Mouse (Mus musculus): ENCODE measurements around the gene Chst5.
A peak's percentile ranks its signal among the peaks of the same experiment; 100 is the strongest.

Chst5 gene

GRCm38 (mm10) chr8:111929648-111930344 is 19.5 kb upstream of the Chst5 start:
- no peak for DNase-seq (ENCODE audit: low read depth, low spot score)

DNA sequence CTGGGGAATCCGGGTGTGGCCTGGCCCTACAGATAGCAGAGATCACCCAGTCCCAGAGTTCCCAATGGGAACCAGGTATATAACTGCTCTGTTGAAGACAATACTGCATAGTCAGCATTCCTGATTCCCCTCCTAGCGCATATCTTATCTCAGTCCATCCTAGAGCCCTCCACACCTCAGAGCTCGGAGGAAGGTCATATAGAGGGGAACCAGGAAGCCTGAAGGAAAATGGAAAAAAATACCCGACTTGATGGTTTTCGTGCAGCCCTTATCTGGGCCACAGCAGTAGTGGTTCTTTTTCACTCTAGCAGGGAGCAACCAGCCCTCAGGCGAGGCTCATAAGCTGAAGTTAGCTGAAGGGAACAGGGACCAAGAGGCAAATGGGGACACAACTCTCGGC is 14.7 kb upstream of the Chst5 start:
- DNase-seq (ENCODE audit: low read depth, low spot score), result no peak

GRCm38 (mm10) chr8:111923383-111923804 is 13.1 kb upstream of the Chst5 start:
- no peak for DNase-seq (ENCODE audit: low read depth, low spot score)

DNA sequence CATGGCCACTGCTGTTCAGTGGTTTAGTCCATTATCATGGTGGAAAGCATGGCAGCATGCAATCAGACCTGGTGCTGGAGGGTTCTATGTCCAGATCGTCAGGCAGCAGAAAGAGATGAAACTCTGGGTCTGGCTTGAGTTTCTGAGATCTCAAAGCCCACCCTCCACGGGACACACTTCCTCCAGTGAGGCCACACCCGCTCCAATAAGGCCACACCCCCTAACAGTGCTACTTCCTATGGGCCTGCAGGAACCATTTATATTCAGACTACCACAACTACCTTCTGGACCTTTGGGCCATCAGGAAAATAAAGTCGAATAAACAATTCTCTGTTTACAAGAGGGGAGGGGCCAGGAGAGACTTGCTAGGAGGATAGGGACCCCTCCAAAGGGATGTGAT is 10.7 kb upstream of the Chst5 start:
- DNase-seq (ENCODE audit: low read depth, low spot score), result no peak

DNA sequence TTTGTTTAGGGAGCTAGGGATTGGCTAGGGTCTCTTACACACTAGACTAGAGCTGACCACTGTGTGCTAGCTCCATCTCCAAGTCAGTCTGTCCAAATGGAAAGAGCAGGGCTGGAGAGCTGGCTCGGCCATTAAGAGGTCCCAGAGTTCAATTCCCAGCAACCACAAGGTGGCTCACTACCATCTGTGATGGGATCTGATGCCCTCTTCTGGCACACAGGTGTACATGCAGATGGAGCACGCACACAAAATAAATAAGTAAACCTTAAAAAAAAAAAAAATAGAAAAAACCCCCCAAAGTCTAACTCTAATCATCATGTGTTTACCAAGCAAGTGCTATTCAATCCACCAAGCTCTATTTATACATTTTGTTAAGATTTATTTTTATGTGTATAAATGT is 9.4 kb upstream of the Chst5 start:
- no peak for DNase-seq (ENCODE audit: low read depth, low spot score)

DNA sequence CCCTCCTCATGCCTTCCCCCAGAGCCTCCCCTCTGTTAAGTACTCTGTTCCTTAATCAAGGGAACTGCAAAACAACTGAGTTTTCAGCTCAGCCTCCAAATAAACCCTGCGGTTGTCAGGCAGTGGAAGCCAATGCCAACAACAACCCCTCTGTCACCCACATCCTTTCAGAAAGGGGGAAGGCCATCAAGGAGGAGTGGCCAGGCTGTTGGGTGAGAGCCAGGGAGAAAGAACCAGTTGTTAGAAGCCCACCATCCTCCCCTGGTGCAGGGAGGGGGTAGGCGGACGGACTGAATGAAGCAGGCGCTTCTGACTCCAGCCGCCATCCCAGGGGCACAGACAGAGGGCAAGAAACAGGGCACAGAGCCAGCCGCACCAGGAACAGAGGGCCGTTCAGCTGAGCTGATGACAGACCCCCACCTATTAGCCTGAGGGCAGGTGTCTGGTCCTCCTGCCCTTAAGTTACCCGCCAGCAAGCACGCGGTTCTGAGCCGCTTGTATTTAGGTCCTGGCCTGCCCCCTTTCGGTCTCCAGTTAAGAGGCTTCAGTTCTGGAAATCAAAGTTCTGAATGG is 2.7 kb upstream of the Chst5 start:
- DNase-seq (ENCODE audit: low read depth, low spot score), result no peak

- no peak for DNase-seq (ENCODE audit: low read depth, low spot score)
Measured at GRCm38 (mm10) chr8:111911572-111911971, 1.3 kb upstream of the Chst5 start.

GRCm38 (mm10) chr8:111905500-111906121 is 4.6 kb downstream of the Chst5 start:
- no peak for DNase-seq (ENCODE audit: low read depth, low spot score)

- DNase-seq (ENCODE audit: low read depth, low spot score), result no peak
Measured at GRCm38 (mm10) chr8:111902080-111902479, 8.2 kb downstream of the Chst5 start.

- no peak for DNase-seq (ENCODE audit: low read depth, low spot score)
Measured at GRCm38 (mm10) chr8:111898586-111898985, 11.7 kb downstream of the Chst5 start.

GRCm38 (mm10) chr8:111894955-111895354 is 15.3 kb downstream of the Chst5 start:
- DNase-seq (ENCODE audit: low read depth, low spot score), result no peak

DNA sequence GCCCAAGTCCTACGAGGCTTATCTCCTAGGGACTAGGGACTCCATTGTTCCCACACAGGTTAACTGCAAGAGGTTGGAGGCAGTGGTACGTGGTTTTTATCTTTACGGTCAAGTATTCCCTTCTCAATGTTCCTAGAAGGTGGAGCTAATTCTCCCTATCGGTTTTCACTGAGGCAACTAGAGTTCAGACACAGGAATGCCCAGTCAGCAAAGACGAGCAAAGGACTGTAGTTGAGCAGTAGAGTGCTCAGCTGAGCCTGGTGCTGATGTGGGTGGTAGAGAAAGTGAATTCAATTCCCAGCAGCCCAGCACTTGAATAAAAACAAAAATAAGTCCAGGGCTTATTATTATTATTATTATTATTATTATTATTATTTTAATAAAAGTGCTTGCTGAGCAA is 17.6 kb downstream of the Chst5 start:
- no peak for DNase-seq (ENCODE audit: low read depth, low spot score)

- DNase-seq (ENCODE audit: low read depth, low spot score), result no peak
Measured at GRCm38 (mm10) chr8:111891983-111892382, 18.3 kb downstream of the Chst5 start.

DNA sequence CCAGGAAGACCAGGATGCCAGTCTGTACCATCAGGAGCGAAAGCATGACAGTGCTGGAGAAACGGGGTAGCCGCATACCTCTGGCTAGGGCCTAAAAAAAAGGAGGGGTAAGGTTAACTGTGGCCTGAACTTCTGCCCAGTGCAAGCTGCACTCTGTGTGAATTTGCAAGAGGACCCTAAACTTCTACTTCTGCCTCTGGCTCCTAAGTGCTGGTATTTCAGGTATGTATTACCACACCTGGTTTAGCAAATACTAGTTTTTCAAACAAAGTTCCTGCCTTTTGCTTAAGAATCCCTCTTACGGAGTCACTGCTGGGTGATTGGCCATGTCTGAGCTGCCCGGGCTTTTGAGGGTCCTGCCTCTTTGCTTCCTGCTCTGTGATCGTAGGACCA is 19.3 kb downstream of the Chst5 start:
- no peak for DNase-seq (ENCODE audit: low read depth, low spot score)

GRCm38 (mm10) chr8:111889931-111890910 is 20.0 kb downstream of the Chst5 start:
- no peak for DNase-seq (ENCODE audit: low read depth, low spot score)

DNA sequence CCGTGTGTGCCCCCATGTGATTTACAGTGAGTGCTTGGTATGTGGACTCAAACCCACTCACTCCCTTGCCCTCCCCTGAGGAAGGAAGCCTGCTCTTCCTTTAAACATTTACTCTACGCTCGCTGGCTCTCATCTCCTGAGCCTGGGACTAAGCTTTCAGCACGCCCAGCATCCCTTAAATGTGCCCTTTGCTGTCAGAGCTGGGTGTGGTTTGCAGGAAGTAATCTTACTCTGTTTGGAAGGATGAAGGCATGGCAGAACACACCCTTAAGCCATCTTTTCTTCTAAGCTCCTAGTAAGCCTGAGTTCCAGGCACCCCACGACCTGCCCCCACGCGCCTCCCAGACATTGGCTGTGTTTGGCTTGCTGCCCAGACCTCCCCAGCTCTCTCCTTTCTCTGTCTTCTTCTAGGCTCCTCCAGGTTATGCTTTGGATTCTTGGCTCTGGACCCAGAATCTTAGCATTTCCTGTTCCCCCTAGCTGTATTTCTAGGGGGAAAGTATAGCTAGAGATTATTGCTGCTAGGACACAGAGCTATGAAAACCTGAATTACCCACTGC is 22.1 kb downstream of the Chst5 start:
- no peak for DNase-seq (ENCODE audit: low read depth, low spot score)

DNA sequence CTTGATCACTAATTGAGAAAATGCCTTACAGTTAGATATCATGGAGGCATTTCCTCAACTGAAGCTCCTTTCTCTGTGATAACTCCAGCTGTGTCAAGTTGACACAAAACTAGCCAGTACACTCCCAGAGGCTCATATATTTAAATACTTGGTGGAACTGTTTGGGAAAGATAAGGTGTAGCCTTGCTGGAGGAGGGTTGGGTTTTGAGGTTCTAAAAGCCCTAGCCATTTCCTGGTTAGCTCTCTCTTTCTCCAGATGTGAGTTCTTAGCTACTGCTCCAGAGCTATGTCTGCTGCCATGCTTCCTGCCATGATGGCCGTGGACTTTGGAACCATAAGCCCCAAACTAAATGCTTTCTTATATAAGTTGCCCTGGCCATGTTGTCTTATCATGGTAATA is 22.8 kb downstream of the Chst5 start:
- DNase-seq (ENCODE audit: low read depth, low spot score), result no peak

DNA sequence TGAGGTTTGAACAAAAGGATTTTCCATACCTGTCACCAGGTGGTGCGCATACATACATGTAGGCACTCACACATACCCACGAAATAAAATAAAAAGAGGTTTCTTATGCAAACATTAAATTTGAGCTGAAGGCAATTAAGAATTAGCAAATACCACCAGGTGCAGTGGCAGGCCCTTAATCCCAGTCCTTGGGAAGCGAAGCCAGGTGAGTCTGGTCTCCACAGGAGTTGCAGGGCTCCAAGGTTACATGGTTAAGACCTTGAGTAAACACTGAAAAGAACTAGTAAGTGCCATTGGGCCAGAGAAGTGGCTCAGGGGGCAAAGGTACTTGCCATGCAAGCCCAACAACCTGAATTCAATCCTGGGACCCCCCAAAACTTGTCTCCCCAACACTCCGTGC is 26.6 kb downstream of the Chst5 start:
- DNase-seq (ENCODE audit: low read depth, low spot score), result no peak

GRCm38 (mm10) chr8:111881591-111881990 is 28.7 kb downstream of the Chst5 start:
- DNase-seq (ENCODE audit: low read depth, low spot score), result no peak

GRCm38 (mm10) chr8:111877711-111878110 is 32.5 kb downstream of the Chst5 start:
- no peak for DNase-seq (ENCODE audit: low read depth, low spot score)

- DNase-seq (ENCODE audit: low read depth, low spot score), result peak; percentile 99
Measured at GRCm38 (mm10) chr8:111876355-111876948, 33.8 kb downstream of the Chst5 start, which contains the start of gene Tmem170. Gene Tmem170 (minus strand): TSS chr8:111876750.

All from WW6 (cell line).